Mouse (Mus musculus) heart, adult 2 months (tissue): ENCODE results near the gene Sept9.

Source experiments
- CTCF ChIP-seq: fragments of 200-600 bp; IDR thresholded peaks from 2 replicates; pipeline ENCODE4 v1.8.1; 2022; ENCODE audit warnings: antibody characterized with exemption, mild to moderate bottlenecking, moderate library complexity
- EP300 ChIP-seq: fragments of 200-500 bp; IDR thresholded peaks from 2 replicates; pipeline ENCODE4 v1.6.1; 2011; ENCODE audit warnings: low read depth, low read length, control low read depth; ENCODE audit not compliant: insufficient read depth
- POLR2A ChIP-seq: fragments of 200-500 bp; IDR thresholded peaks from 2 replicates; pipeline ENCODE4 v1.6.1; 2011; ENCODE audit warnings: mild to moderate bottlenecking, low read depth, low read length, control low read depth; ENCODE audit not compliant: insufficient read depth

DNA sequence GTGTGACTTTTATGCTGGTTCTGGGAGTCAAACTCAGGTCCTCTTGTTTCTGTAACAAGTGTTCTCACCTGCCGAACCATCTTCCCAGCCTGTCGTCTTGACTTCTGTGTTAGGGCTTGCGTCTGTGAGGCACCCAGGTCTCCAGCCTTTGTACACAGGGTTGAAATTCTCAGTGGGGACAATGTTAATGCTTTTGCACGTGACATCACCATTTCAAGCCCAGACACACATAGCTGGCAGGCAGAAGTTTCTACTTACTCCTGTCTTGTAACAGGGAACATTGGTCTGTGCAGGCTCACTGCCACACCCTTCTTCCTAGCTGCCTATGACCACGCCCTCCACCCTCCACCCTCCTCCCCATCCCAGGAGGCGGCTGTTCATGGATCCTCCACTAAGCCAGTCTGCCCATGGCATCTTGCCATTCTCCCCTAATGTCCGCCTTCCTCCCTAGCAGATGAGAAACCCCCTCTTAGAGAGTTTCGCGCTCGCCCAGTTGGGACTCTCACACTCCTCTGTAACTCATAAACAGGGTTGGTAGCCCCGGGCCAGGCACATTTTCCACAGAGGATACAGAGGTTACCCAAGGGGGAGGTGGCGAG, 124.6 kb downstream of the Sept9 start:
- TF ChIP-seq POLR2A (no peak), CTCF (no peak), EP300 (no peak)
